Mouse (Mus musculus) stomach, embryonic 14.5 days (tissue): ENCODE results near the gene Sfn. TPM values are rescaled to one million over a fixed set of nuclear protein-coding genes. Genes with fewer than 3 reads are reported as not detected.

Experiments
- ATAC-seq: fragments of 200-750 bp; cut with Nextera tagmentation; 2 replicates; pipeline ENCODE4 v1.8.0; 2017; ENCODE audit warnings: low read depth, moderate TSS enrichment; ENCODE audit not compliant: insufficient number of reproducible peaks, insufficient read depth, low FRiP score
- H3K27ac ChIP-seq: fragments of 300-500 bp; sonication (generic); 2 replicates; pipeline ENCODE4 v1.5.1; 2014; ENCODE audit warnings: mild to moderate bottlenecking, low read length, moderate library complexity, mixed read lengths
- H3K27me3 ChIP-seq: fragments of 300-500 bp; sonication (generic); 2 replicates; pipeline ENCODE4 v1.6.1; 2014; ENCODE audit warnings: low read length, control low read depth, mixed read lengths; ENCODE audit not compliant: control insufficient read depth, insufficient read depth
- H3K36me3 ChIP-seq: fragments of 300-500 bp; sonication (generic); 2 replicates; pipeline ENCODE4 v1.6.1; 2014; ENCODE audit warnings: mild to moderate bottlenecking, control low read depth, low read length, moderate library complexity, mixed read lengths; ENCODE audit not compliant: control insufficient read depth, insufficient read depth
- H3K4me1 ChIP-seq: fragments of 300-500 bp; sonication (generic); 2 replicates; pipeline ENCODE4 v1.6.1; 2014; ENCODE audit warnings: low read length, control low read depth, mixed read lengths; ENCODE audit not compliant: control insufficient read depth, insufficient read depth
- H3K4me2 ChIP-seq: fragments of 300-500 bp; sonication (generic); replicated peaks from 2 replicates; pipeline ENCODE4 v1.6.1; 2014; ENCODE audit warnings: low read depth, low read length, control low read depth
- H3K4me3 ChIP-seq: fragments of 300-500 bp; sonication (generic); 2 replicates; pipeline ENCODE4 v1.5.1; 2014; ENCODE audit warnings: low read depth, low read length, control low read depth
- H3K9ac ChIP-seq: fragments of 300-500 bp; sonication (generic); replicated peaks from 2 replicates; pipeline ENCODE4 v1.6.1; 2014; ENCODE audit warnings: low read depth, mild to moderate bottlenecking, control low read depth, low read length, moderate library complexity, mixed read lengths
- H3K9me3 ChIP-seq: fragments of 300-500 bp; sonication (generic); 2 replicates; pipeline ENCODE4 v1.6.1; 2016; ENCODE audit warnings: low read depth, low read length, control low read depth; ENCODE audit not compliant: control insufficient read depth
- WGBS: fragments of 180-500 bp; shearing (Covaris S2); extraction: QIAGEN DNeasy Blood & Tissue Kit; methylation state at CpG from one replicate; pipeline ENCODE4 v1.1.7; 2014; 5-methylcytosine and 5-hydroxymethylcytosine counted together
- polyA plus RNA-seq: library from polyadenylated mRNA; unstranded; fragments of >200 nt; fragmentation: Nextera tagmentation; extraction: Ambion mirVana; gene quantifications from 2 replicates; pipeline ENCODE4 v1.2.1, GENCODE M21; 2014

The Sfn gene
- polyA plus RNA-seq, 1 experiment from 2014 or later = 163 TPM

GRCm38 (mm10) chr4:133626221-133626620, 24.3 kb upstream of the Sfn start:
- no peak for ATAC-seq
- peaks cover 17% of the 10 kb centered on the region for H3K36me3 ChIP-seq
- H3K9me3 ChIP-seq = no peaks in the 10 kb centered on the region
- no peak overlapping the region for H3K4me2 ChIP-seq
- WGBS = 62% methylated on average over 5 of the region's 5 CpGs
- no peak overlapping the region for H3K9ac ChIP-seq
- H3K4me3 ChIP-seq = no peak overlapping the region
- no peaks in the 10 kb centered on the region for H3K27me3 ChIP-seq
- no peak overlapping the region for H3K27ac ChIP-seq
- H3K4me1 ChIP-seq = peaks cover under 1% of the 10 kb centered on the region; the same call in 1 of the 2 replicates

- Histone ChIP-seq H3K27ac (peak overlapping the region; percentile 2; the same call in 1 of the 2 replicates), H3K9me3 (no peaks in the 10 kb centered on the region), H3K9ac (no peak overlapping the region), H3K4me3 (no peak overlapping the region), H3K4me1 (no peaks in the 10 kb centered on the region), H3K27me3 (no peaks in the 10 kb centered on the region), H3K36me3 (peaks cover 17% of the 10 kb centered on the region), H3K4me2 (no peak overlapping the region)
- 0 out of 2 replicates have a peak, but pooled peaks have one; percentile 18 for ATAC-seq
- 71% methylated on average over 11 of the region's 11 CpGs for WGBS
These were observed 23.7 kb upstream of the Sfn start for GRCm38 (mm10) chr4:133625621-133626071.

- 86% methylated on average over 7 of the region's 7 CpGs for WGBS
- H3K4me1 ChIP-seq = no peaks in the 10 kb centered on the region
- H3K36me3 ChIP-seq = peaks cover 17% of the 10 kb centered on the region
- no peaks in the 10 kb centered on the region for H3K9me3 ChIP-seq
- no peak overlapping the region for H3K4me2 ChIP-seq
- H3K9ac ChIP-seq = no peak overlapping the region
- no peak for ATAC-seq
- no peaks in the 10 kb centered on the region for H3K27me3 ChIP-seq
- no peak overlapping the region for H3K4me3 ChIP-seq
- no peak overlapping the region for H3K27ac ChIP-seq
These were observed 22.9 kb upstream of the Sfn start for GRCm38 (mm10) chr4:133624830-133625229.

- peaks cover 17% of the 10 kb centered on the region for H3K36me3 ChIP-seq
- no peak for ATAC-seq
- H3K9ac ChIP-seq = no peak overlapping the region
- H3K4me3 ChIP-seq = no peak overlapping the region
- H3K4me1 ChIP-seq = no peaks in the 10 kb centered on the region
- no peaks in the 10 kb centered on the region for H3K27me3 ChIP-seq
- WGBS = 68% methylated on average over 11 of the region's 11 CpGs
- H3K4me2 ChIP-seq = no peak overlapping the region
- no peak overlapping the region for H3K27ac ChIP-seq
- no peaks in the 10 kb centered on the region for H3K9me3 ChIP-seq
These were observed 20.3 kb upstream of the Sfn start for GRCm38 (mm10) chr4:133622161-133622695.

GRCm38 (mm10) chr4:133620668-133621067, 18.7 kb upstream of the Sfn start:
- no peak overlapping the region for H3K4me2 ChIP-seq
- H3K36me3 ChIP-seq = peaks cover 9% of the 10 kb centered on the region
- no peak overlapping the region for H3K27ac ChIP-seq
- H3K4me3 ChIP-seq = no peak overlapping the region
- no peaks in the 10 kb centered on the region for H3K4me1 ChIP-seq
- ATAC-seq = no peak
- no peaks in the 10 kb centered on the region for H3K27me3 ChIP-seq
- WGBS = 87% methylated on average over 8 of the region's 8 CpGs
- no peaks in the 10 kb centered on the region for H3K9me3 ChIP-seq
- H3K9ac ChIP-seq = no peak overlapping the region

GRCm38 (mm10) chr4:133619473-133620136, 17.6 kb upstream of the Sfn start:
- H3K9ac ChIP-seq = no peak overlapping the region
- peaks cover 3% of the 10 kb centered on the region; the same call in 1 of the 2 replicates for H3K36me3 ChIP-seq
- no peaks in the 10 kb centered on the region for H3K27me3 ChIP-seq
- no peak overlapping the region for H3K4me2 ChIP-seq
- no peaks in the 10 kb centered on the region for H3K4me1 ChIP-seq
- no peak overlapping the region for H3K27ac ChIP-seq
- no peak overlapping the region for H3K4me3 ChIP-seq
- 66% methylated on average over 4 of the region's 4 CpGs for WGBS
- no peaks in the 10 kb centered on the region for H3K9me3 ChIP-seq
- no peak for ATAC-seq

GRCm38 (mm10) chr4:133617936-133618335, 16.0 kb upstream of the Sfn start:
- Histone ChIP-seq H3K27me3 (no peaks in the 10 kb centered on the region), H3K9me3 (no peaks in the 10 kb centered on the region), H3K4me1 (no peaks in the 10 kb centered on the region), H3K9ac (no peak overlapping the region), H3K27ac (no peak overlapping the region), H3K36me3 (peaks cover 8% of the 10 kb centered on the region; the same call in 1 of the 2 replicates), H3K4me2 (no peak overlapping the region), H3K4me3 (no peak overlapping the region)
- no peak for ATAC-seq
- 94% methylated on average over 11 of the region's 11 CpGs for WGBS

GRCm38 (mm10) chr4:133615416-133615815, 13.4 kb upstream of the Sfn start:
- H3K4me3 ChIP-seq = no peak overlapping the region
- no peak overlapping the region for H3K9ac ChIP-seq
- H3K9me3 ChIP-seq = no peaks in the 10 kb centered on the region
- H3K4me1 ChIP-seq = no peaks in the 10 kb centered on the region
- WGBS = 78% methylated on average over 10 of the region's 10 CpGs
- no peak for ATAC-seq
- H3K27ac ChIP-seq = no peak overlapping the region
- no peak overlapping the region for H3K4me2 ChIP-seq
- H3K36me3 ChIP-seq = peaks cover 15% of the 10 kb centered on the region
- no peaks in the 10 kb centered on the region for H3K27me3 ChIP-seq
